Mouse (Mus musculus): ENCODE results near the gene Tmem191c. TPM values are rescaled to one million over a fixed set of nuclear protein-coding genes. Genes with fewer than 3 reads are reported as not detected.

Tmem191c gene
- polyA plus RNA-seq, 1 experiment = 9.6 TPM

DNA sequence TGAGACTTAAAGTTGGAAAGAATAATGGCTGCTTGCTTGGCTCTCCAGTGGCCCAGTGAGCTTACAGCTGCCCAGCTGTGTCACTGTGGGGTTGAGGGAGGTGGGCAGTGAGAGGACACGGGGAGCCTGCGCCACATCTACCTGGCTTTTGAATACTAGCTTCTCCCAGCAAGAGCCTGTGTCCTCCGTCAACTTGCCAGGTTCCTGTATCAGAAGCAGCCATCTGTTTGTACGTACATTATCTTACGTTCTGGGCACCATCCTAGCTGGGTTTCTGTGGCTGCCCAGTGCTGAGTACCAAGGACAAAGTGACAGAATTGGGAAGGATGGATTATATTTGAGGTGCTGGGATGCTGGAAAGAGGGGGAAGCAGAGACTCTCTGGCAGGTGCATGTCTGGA is 6.0 kb upstream of the Tmem191c start:
- TF ChIP-seq POLR2A (IDR thresholded peaks at IDR 0.05; ENCODE audit: insufficient read depth, low read length) (no peak), CTCF (IDR thresholded peaks at IDR 0.05; ENCODE audit: low read depth, low read length) (no peak), EP300 (IDR thresholded peaks at IDR 0.05; ENCODE audit: insufficient read depth, low read depth, low read length) (no peak)
- H3K9ac ChIP-seq (ENCODE audit: low read depth, poor library complexity, severe bottlenecking) = no peak overlapping the region
- no peaks in the 10 kb centered on the region for H3K4me1 ChIP-seq (ENCODE audit: control insufficient read depth, insufficient read depth, low read length)
- H3K36me3 ChIP-seq (ENCODE audit: control insufficient read depth, insufficient read depth, low read length, poor library complexity, severe bottlenecking) = no peaks in the 10 kb centered on the region
- H3K27me3 ChIP-seq (ENCODE audit: control insufficient read depth, insufficient read depth, low read length, poor library complexity, severe bottlenecking) = no peaks in the 10 kb centered on the region
- H3K27ac ChIP-seq (ENCODE audit: insufficient read depth, low read length) = no peak overlapping the region
- no peaks in the 10 kb centered on the region for H3K9me3 ChIP-seq (replicated peaks; ENCODE audit: control insufficient read depth, insufficient read depth, low read length, poor library complexity, severe bottlenecking)
- H3K4me3 ChIP-seq (ENCODE audit: low read depth, low read length) = no peak overlapping the region

DNA sequence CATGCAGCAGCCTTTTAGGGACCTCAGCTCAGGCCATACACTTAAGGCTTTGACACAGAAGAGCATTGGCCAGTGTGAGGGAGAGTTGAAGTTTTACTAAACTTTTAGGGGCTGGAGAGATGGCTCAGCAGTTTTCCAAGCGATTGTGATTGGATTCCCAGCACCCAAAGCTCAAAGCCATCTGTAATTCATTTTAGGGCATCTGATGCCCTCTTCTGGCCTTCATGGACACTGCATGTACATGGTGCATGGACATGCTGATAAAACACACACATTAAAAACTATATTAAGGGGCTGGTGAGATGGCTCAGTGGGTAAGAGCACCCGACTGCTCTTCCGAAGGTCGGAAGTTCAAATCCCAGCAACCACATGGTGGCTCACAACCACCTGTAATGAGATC is 4.8 kb upstream of the Tmem191c start:
- Histone ChIP-seq H3K27ac (ENCODE audit: insufficient read depth, low read length) (no peak overlapping the region), H3K9ac (ENCODE audit: low read depth, poor library complexity, severe bottlenecking) (no peak overlapping the region), H3K9me3 (replicated peaks; ENCODE audit: control insufficient read depth, insufficient read depth, low read length, poor library complexity, severe bottlenecking) (no peaks in the 10 kb centered on the region), H3K36me3 (ENCODE audit: control insufficient read depth, insufficient read depth, low read length, poor library complexity, severe bottlenecking) (no peaks in the 10 kb centered on the region), H3K4me1 (ENCODE audit: control insufficient read depth, insufficient read depth, low read length) (no peaks in the 10 kb centered on the region), H3K27me3 (ENCODE audit: control insufficient read depth, insufficient read depth, low read length, poor library complexity, severe bottlenecking) (no peaks in the 10 kb centered on the region), H3K4me3 (ENCODE audit: low read depth, low read length) (no peak overlapping the region)
- TF ChIP-seq CTCF (IDR thresholded peaks at IDR 0.05; ENCODE audit: low read depth, low read length) (no peak), EP300 (IDR thresholded peaks at IDR 0.05; ENCODE audit: insufficient read depth, low read depth, low read length) (no peak), POLR2A (IDR thresholded peaks at IDR 0.05; ENCODE audit: insufficient read depth, low read length) (no peak)

DNA sequence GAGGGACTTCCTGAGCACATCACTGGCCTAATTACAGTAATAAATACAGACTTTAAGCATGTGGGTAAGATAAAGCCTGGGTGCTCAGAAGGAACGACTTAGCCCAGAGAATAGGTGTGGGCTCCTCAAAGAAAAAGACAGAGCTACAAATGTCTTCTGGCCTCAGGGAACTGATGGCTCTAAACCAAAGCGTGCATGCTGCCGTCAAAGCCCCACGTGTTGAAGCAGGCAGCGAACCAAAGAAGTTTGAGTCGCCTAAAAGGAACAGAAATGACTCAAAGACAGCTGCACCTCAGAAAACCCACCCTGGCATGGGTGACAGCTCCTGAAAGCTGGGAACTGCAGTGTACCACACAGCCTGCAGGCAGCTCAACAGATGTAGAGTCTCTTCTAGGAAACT is 4.0 kb upstream of the Tmem191c start:
- no peak for TF ChIP-seq CTCF (IDR thresholded peaks at IDR 0.05; ENCODE audit: low read depth, low read length)
- TF ChIP-seq POLR2A (IDR thresholded peaks at IDR 0.05; ENCODE audit: insufficient read depth, low read length) = no peak
- TF ChIP-seq EP300 (IDR thresholded peaks at IDR 0.05; ENCODE audit: insufficient read depth, low read depth, low read length) = no peak
- no peak overlapping the region for H3K4me3 ChIP-seq (ENCODE audit: low read depth, low read length)
- no peaks in the 10 kb centered on the region for H3K36me3 ChIP-seq (ENCODE audit: control insufficient read depth, insufficient read depth, low read length, poor library complexity, severe bottlenecking)
- no peaks in the 10 kb centered on the region for H3K27me3 ChIP-seq (ENCODE audit: control insufficient read depth, insufficient read depth, low read length, poor library complexity, severe bottlenecking)
- no peaks in the 10 kb centered on the region for H3K4me1 ChIP-seq (ENCODE audit: control insufficient read depth, insufficient read depth, low read length)
- no peak overlapping the region for H3K27ac ChIP-seq (ENCODE audit: insufficient read depth, low read length)
- H3K9ac ChIP-seq (ENCODE audit: low read depth, poor library complexity, severe bottlenecking) = no peak overlapping the region
- H3K9me3 ChIP-seq (replicated peaks; ENCODE audit: control insufficient read depth, insufficient read depth, low read length, poor library complexity, severe bottlenecking) = no peaks in the 10 kb centered on the region

DNA sequence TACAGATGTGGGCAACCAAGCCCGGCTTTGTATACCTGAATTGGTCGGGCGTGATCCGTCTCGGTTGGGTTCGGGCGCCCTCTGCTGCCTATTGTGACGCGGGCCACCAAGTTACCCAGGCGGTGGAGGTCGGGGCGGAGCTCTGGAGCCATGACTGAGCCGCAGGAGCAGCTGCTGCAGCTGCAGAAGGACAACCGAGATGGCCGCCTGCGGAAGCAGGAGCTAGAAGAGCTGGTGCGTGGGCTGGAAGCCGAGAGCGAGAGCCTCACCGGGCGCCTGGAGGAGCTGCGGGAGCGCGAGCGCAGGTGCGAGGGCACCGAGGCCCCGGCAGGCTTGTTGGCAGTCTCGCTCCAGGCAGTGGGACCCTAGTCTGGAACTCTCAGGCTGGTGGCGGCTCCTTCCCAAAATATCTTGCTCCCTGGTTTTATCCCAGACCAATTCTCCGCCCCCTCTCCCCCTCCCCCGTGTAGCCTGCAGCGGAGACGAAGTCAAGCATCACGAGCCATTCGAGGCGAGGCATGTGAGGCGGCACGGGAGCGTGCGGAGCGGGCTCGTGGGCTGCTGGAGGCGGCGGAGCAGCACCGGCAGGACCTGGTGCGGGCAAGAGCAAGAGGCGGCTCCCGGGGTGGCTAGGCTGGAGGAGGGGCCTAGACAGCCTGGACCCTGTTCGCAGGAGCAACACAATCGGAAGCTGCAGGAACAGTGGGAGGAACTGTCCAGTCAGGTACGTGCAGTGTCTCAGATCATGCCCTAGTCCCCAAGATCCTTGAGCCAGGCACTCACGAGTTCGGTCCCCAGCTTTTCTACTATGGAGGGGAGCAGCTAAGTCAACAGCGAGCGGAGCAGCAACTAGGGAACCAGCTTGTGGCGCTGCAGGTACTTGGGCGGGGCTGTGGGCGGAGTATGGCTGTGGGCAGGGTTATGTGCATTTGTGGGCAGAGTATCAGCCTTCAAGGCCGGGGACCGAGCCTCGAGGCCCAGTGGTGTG is 581 bp downstream of the Tmem191c start:
- Histone ChIP-seq H3K36me3 (ENCODE audit: control insufficient read depth, insufficient read depth, low read length, poor library complexity, severe bottlenecking) (no peaks in the 10 kb centered on the region), H3K27ac (ENCODE audit: insufficient read depth, low read length) (no peak overlapping the region), H3K9ac (ENCODE audit: low read depth, poor library complexity, severe bottlenecking) (peak overlapping the region; percentile 31), H3K4me1 (ENCODE audit: control insufficient read depth, insufficient read depth, low read length) (no peaks in the 10 kb centered on the region), H3K27me3 (ENCODE audit: control insufficient read depth, insufficient read depth, low read length, poor library complexity, severe bottlenecking) (no peaks in the 10 kb centered on the region), H3K9me3 (replicated peaks; ENCODE audit: control insufficient read depth, insufficient read depth, low read length, poor library complexity, severe bottlenecking) (no peaks in the 10 kb centered on the region), H3K4me3 (ENCODE audit: low read depth, low read length) (peak overlapping the region; percentile 68)
- TF ChIP-seq POLR2A (IDR thresholded peaks at IDR 0.05; ENCODE audit: insufficient read depth, low read length) = peak; percentile 24
- 0 out of 2 replicates have a peak, but pooled peaks have one; percentile 49 for TF ChIP-seq EP300 (IDR thresholded peaks at IDR 0.05; ENCODE audit: insufficient read depth, low read depth, low read length)
- peak; percentile 87 for TF ChIP-seq CTCF (IDR thresholded peaks at IDR 0.05; ENCODE audit: low read depth, low read length)

DNA sequence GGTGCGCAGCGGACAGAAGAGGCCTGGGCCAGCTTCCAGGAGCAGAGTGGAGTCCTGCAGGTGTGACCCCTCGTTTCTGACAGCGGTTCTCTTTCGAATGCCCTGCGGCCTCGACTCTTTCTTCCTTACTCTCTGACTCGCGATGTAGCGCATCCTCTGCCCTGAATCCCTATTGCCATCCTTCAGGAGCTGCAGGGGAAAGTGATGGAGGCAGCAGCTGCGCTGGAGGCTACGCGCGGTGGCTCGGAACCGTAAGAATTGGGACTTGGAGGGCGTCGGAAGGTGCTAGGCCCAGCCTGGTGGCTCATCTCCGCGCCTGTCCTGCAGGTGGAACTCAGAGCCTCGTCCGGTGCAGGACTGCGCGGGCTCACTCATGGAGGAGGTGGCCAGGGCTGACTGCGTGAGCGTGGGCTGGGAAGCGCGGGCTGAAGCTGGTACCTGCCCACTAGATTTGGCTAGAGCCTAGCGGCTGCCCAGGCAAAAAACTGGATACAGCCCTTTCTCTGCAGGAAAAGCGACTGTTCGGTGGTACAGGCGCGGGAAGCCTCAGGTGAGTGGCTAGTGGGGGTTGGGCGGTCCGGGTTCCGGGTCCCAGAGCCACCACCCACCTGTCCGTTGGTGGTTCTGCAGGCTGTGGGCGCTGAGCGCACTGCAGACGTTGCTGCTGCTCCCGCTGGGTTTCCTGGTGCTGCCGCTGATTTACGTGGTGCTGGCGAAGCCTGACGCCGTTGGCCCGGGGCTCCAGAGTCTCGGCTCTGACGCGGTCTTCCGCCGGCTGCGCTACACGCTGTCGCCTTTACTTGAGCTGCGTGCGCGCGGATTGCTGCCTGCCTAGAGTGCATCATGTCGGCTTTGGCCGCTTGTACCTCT is 1.7 kb downstream of the Tmem191c start:
- no peak overlapping the region for H3K27ac ChIP-seq (ENCODE audit: insufficient read depth, low read length)
- no peaks in the 10 kb centered on the region for H3K36me3 ChIP-seq (ENCODE audit: control insufficient read depth, insufficient read depth, low read length, poor library complexity, severe bottlenecking)
- H3K9ac ChIP-seq (ENCODE audit: low read depth, poor library complexity, severe bottlenecking) = peak overlapping the region; percentile 27
- no peaks in the 10 kb centered on the region for H3K9me3 ChIP-seq (replicated peaks; ENCODE audit: control insufficient read depth, insufficient read depth, low read length, poor library complexity, severe bottlenecking)
- peak overlapping the region; percentile 68 for H3K4me3 ChIP-seq (ENCODE audit: low read depth, low read length)
- TF ChIP-seq POLR2A (IDR thresholded peaks at IDR 0.05; ENCODE audit: insufficient read depth, low read length) (no peak), CTCF (IDR thresholded peaks at IDR 0.05; ENCODE audit: low read depth, low read length) (no peak), EP300 (IDR thresholded peaks at IDR 0.05; ENCODE audit: insufficient read depth, low read depth, low read length) (no peak)
- no peaks in the 10 kb centered on the region for H3K27me3 ChIP-seq (ENCODE audit: control insufficient read depth, insufficient read depth, low read length, poor library complexity, severe bottlenecking)
- no peaks in the 10 kb centered on the region for H3K4me1 ChIP-seq (ENCODE audit: control insufficient read depth, insufficient read depth, low read length)
